Mouse (Mus musculus) midbrain, embryonic 13.5 days (tissue): ENCODE results near the gene Grsf1. TPM values are rescaled to one million over a fixed set of nuclear protein-coding genes. Genes with fewer than 3 reads are reported as not detected.

Source experiments
- ATAC-seq: fragments of 200-750 bp; cut with Nextera tagmentation; 2 replicates; pipeline ENCODE4 v1.8.0; 2017; ENCODE audit warnings: mild to moderate bottlenecking, moderate TSS enrichment, moderate library complexity
- H3K27ac ChIP-seq: fragments of 300-500 bp; sonication (generic); 2 replicates; pipeline ENCODE4 v1.5.1; 2015; ENCODE audit warnings: inconsistent platforms, mild to moderate bottlenecking, moderate library complexity
- H3K27me3 ChIP-seq: fragments of 300-500 bp; sonication (generic); 2 replicates; pipeline ENCODE4 v1.6.1; 2015; ENCODE audit warnings: mild to moderate bottlenecking, inconsistent platforms
- H3K36me3 ChIP-seq: fragments of 300-500 bp; sonication (generic); 2 replicates; pipeline ENCODE4 v1.6.1; 2015; ENCODE audit warnings: mild to moderate bottlenecking, inconsistent platforms
- H3K4me1 ChIP-seq: fragments of 300-500 bp; sonication (generic); replicated peaks from 2 replicates; pipeline ENCODE4 v1.6.1; 2015; ENCODE audit warnings: inconsistent platforms
- H3K4me2 ChIP-seq: fragments of 300-500 bp; sonication (generic); replicated peaks from 2 replicates; pipeline ENCODE4 v1.6.1; 2015; ENCODE audit warnings: moderate library complexity, mild to moderate bottlenecking, inconsistent platforms
- H3K4me3 ChIP-seq: fragments of 300-500 bp; sonication (generic); replicated peaks from 2 replicates; pipeline ENCODE4 v1.5.1; 2015; ENCODE audit warnings: mild to moderate bottlenecking, inconsistent platforms
- H3K9ac ChIP-seq: fragments of 300-500 bp; sonication (generic); replicated peaks from 2 replicates; pipeline ENCODE4 v1.6.1; 2015; ENCODE audit warnings: mild to moderate bottlenecking, inconsistent platforms
- H3K9me3 ChIP-seq: fragments of 300-500 bp; sonication (generic); 2 replicates; pipeline ENCODE4 v1.6.1; 2016; ENCODE audit warnings: mild to moderate bottlenecking, inconsistent platforms
- WGBS: fragments of 180-500 bp; shearing (Covaris S2); methylation state at CpG from one replicate; pipeline ENCODE4 v1.1.7; 2015; 5-methylcytosine and 5-hydroxymethylcytosine counted together
- polyA plus RNA-seq: library from polyadenylated mRNA; unstranded; fragments of >200 nt; fragmentation: Nextera tagmentation; extraction: Ambion mirVana; gene quantifications from 2 replicates; pipeline ENCODE4 v1.2.1, GENCODE M21; 2015

Grsf1 gene
- polyA plus RNA-seq, 1 experiment from 2014 or later: 85.2 TPM

DNA sequence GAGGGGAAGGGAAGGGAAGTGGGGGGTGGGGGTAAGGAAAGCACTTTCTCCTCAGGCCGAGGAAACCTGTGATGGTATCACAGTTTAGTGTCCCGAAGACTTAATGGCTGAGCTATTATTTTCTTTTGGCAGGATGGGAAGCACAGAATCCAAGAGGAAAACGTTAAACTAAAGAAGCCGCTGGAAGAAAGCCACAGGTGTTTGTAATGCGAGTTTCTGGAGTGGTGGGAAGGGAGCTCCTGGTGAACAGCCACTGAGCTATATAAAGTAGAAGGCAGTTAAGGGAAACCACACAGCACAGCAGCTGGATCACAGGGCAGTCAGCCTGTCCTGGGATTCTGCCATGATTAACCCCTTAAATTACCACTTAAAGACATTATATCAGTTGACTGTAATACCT is 30.6 kb downstream of the Grsf1 start:
- Histone ChIP-seq H3K27me3 (no peaks in the 10 kb centered on the region), H3K9ac (no peak overlapping the region), H3K4me3 (no peak overlapping the region), H3K9me3 (no peaks in the 10 kb centered on the region), H3K4me2 (no peak overlapping the region), H3K27ac (no peak overlapping the region), H3K36me3 (peaks cover 92% of the 10 kb centered on the region), H3K4me1 (no peaks in the 10 kb centered on the region)
- ATAC-seq: no peak
- 86% methylated on average over 5 of the region's 5 CpGs for WGBS

GRCm38 (mm10) chr5:88644901-88645300 is 31.1 kb downstream of the Grsf1 start:
- ATAC-seq: no peak
- H3K36me3 ChIP-seq: peaks cover 88% of the 10 kb centered on the region
- 97% methylated on average over 2 of the region's 2 CpGs for WGBS

DNA sequence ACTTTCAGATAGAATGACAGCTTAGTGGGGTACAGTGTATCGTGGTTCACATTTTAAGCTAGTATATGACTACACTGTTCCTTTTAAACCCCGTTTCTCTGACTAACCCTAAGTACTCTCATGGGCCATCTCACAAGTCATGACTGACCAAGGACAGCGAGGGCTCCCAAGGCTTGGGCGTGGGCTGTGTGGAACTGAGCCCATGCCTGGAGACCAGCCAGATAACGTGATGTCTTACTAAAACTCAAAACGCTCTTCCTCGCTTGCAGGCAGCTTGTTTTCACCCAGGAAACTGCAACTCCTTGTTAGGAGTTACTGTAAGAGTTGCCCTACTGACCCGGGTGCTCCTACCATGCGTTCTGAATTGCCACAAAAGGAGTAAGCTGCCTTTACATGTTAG is 32.5 kb downstream of the Grsf1 start:
- Histone ChIP-seq H3K4me1 (no peaks in the 10 kb centered on the region), H3K36me3 (peaks cover 87% of the 10 kb centered on the region), H3K9ac (no peak overlapping the region), H3K4me3 (no peak overlapping the region), H3K27ac (no peak overlapping the region), H3K9me3 (no peaks in the 10 kb centered on the region), H3K4me2 (no peak overlapping the region), H3K27me3 (no peaks in the 10 kb centered on the region)
- no peak for ATAC-seq
- 94% methylated on average over 9 of the region's 9 CpGs for WGBS

More at GRCm38 (mm10) chr5:88644901-88645300, 31.1 kb downstream of the Grsf1 start:
- H3K9ac ChIP-seq: no peak overlapping the region
- no peak overlapping the region for H3K27ac ChIP-seq
- no peak overlapping the region for H3K4me2 ChIP-seq
- no peaks in the 10 kb centered on the region for H3K27me3 ChIP-seq
- H3K4me1 ChIP-seq: no peaks in the 10 kb centered on the region
- H3K4me3 ChIP-seq: no peak overlapping the region
- H3K9me3 ChIP-seq: no peaks in the 10 kb centered on the region

GRCm38 (mm10) chr5:88642786-88643185 is 33.2 kb downstream of the Grsf1 start:
- Histone ChIP-seq H3K9ac (no peak overlapping the region), H3K4me1 (no peaks in the 10 kb centered on the region), H3K27me3 (no peaks in the 10 kb centered on the region), H3K36me3 (peaks cover 83% of the 10 kb centered on the region), H3K4me2 (no peak overlapping the region), H3K4me3 (no peak overlapping the region), H3K9me3 (no peaks in the 10 kb centered on the region), H3K27ac (no peak overlapping the region)
- ATAC-seq: no peak
- WGBS: 83% methylated on average over 9 of the region's 9 CpGs

DNA sequence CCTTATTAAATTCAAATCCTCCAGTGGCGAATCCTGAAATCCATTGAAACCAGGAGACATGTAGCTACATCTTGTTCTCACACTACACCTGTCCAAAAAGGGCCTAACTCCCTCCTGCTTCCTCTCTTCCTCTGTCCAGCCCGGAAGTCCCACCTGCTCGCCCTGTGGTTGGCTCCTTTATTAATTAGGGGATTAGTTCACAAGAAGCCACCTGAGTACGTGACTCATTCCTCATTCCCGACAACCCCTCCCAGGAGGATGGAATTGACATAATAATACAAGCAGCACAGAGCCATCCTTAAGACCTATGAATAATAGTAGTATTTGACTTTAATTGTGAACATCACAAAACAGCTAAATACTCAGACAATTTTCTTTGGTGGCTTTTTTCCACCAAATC is 41.9 kb downstream of the Grsf1 start:
- Histone ChIP-seq H3K9ac (no peak overlapping the region), H3K9me3 (no peaks in the 10 kb centered on the region), H3K36me3 (peaks cover 86% of the 10 kb centered on the region), H3K4me3 (no peak overlapping the region), H3K27ac (no peak overlapping the region), H3K4me1 (no peaks in the 10 kb centered on the region), H3K4me2 (no peak overlapping the region), H3K27me3 (no peaks in the 10 kb centered on the region)
- 82% methylated on average over 5 of the region's 5 CpGs for WGBS
- no peak for ATAC-seq

GRCm38 (mm10) chr5:88632463-88632862 is 43.5 kb downstream of the Grsf1 start:
- Histone ChIP-seq H3K4me3 (no peak overlapping the region), H3K9me3 (no peaks in the 10 kb centered on the region), H3K4me2 (no peak overlapping the region), H3K27ac (no peak overlapping the region), H3K27me3 (no peaks in the 10 kb centered on the region), H3K4me1 (no peaks in the 10 kb centered on the region), H3K9ac (no peak overlapping the region), H3K36me3 (peaks cover 91% of the 10 kb centered on the region)
- no peak for ATAC-seq
- 73% methylated on average over 9 of the region's 9 CpGs for whole genome bisulfite sequencing

DNA sequence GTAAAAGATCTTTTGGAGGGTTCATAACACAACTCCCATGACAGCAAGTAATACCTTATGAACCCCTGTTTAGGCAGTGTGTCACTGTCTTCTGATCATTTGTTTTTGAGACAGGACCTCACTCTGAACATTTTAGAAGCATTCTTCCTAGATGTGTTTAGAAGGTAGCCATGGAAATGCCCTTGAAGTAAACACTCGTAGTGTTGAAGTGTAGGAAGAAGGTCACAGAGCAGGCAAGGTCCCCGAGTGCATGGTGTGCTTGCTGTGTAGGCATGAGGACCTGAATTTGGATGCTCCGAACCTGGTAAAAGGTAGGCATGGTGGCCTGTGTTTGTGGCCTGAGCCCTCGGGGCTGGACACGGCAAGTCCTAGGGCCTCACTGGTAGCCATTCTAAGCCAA is 44.4 kb downstream of the Grsf1 start:
- Histone ChIP-seq H3K4me2 (no peak overlapping the region), H3K36me3 (peaks cover 88% of the 10 kb centered on the region), H3K9ac (no peak overlapping the region), H3K4me1 (no peaks in the 10 kb centered on the region), H3K27me3 (no peaks in the 10 kb centered on the region), H3K9me3 (no peaks in the 10 kb centered on the region), H3K27ac (no peak overlapping the region), H3K4me3 (no peak overlapping the region)
- 93% methylated on average over 5 of the region's 5 CpGs for WGBS
- ATAC-seq: no peak

GRCm38 (mm10) chr5:88630883-88631282 is 45.1 kb downstream of the Grsf1 start:
- Histone ChIP-seq H3K27me3 (no peaks in the 10 kb centered on the region), H3K36me3 (peaks cover 90% of the 10 kb centered on the region), H3K9me3 (no peaks in the 10 kb centered on the region), H3K9ac (no peak overlapping the region), H3K4me3 (no peak overlapping the region), H3K27ac (no peak overlapping the region), H3K4me2 (no peak overlapping the region), H3K4me1 (no peaks in the 10 kb centered on the region)
- 0 out of 2 replicates have a peak, but pooled peaks have one; percentile 20 for ATAC-seq
- 54% methylated on average over 3 of the region's 3 CpGs for WGBS

DNA sequence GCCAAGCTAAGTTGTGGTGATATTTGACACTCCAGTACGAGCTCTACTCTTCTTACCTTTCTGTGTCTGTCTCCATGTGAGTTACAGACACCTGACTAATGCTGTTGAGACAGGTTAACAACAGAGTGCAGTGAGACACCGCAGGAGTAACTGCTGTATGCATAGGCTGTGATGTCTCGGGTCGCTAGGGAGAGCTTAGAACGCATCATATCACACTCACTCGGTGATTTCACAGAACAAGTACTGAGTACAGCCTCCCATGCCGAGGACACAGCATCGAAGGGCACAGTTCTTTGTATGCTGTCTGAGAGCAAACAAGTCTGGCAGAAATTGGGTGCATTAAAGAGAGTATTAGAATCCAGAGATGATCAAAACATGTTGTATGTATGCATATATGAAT is 46.0 kb downstream of the Grsf1 start:
- no peak overlapping the region for H3K4me3 ChIP-seq
- H3K9ac ChIP-seq: no peak overlapping the region
- no peak overlapping the region for H3K4me2 ChIP-seq
- H3K9me3 ChIP-seq: no peaks in the 10 kb centered on the region
- 92% methylated on average over 8 of the region's 8 CpGs for whole genome bisulfite sequencing
- H3K4me1 ChIP-seq: no peaks in the 10 kb centered on the region
- no peaks in the 10 kb centered on the region for H3K27me3 ChIP-seq
- no peak overlapping the region for H3K27ac ChIP-seq
- H3K36me3 ChIP-seq: peaks cover 82% of the 10 kb centered on the region
- ATAC-seq: no peak

DNA sequence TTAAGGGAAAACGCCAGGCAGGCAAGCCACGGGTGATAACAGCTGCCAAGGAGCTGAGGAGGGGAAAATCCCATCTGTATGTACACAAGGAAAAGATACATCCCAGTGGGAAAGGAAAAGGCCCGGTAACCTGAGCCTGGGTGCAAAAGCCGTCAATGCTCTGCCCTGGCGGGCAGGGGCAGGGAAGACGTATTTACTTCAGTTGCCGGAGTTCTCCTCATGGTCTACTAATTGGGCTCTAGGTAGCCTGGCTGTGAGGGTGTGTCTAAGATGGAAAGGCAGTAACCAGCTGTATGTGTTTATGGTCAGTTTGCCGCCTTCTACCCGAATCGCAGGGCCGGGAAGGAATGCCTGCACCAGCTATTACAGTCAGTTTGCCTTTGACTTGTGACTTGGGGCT is 46.8 kb downstream of the Grsf1 start:
- Histone ChIP-seq H3K9me3 (no peaks in the 10 kb centered on the region), H3K27me3 (no peaks in the 10 kb centered on the region), H3K4me2 (no peak overlapping the region), H3K4me1 (no peaks in the 10 kb centered on the region), H3K4me3 (no peak overlapping the region), H3K9ac (no peak overlapping the region), H3K27ac (no peak overlapping the region), H3K36me3 (peaks cover 74% of the 10 kb centered on the region)
- ATAC-seq: no peak
- 93% methylated on average over 11 of the region's 11 CpGs for whole genome bisulfite sequencing

GRCm38 (mm10) chr5:88627545-88627944 is 48.4 kb downstream of the Grsf1 start:
- H3K4me1 ChIP-seq: no peaks in the 10 kb centered on the region
- H3K9ac ChIP-seq: no peak overlapping the region
- H3K27me3 ChIP-seq: no peaks in the 10 kb centered on the region
- peaks cover 61% of the 10 kb centered on the region for H3K36me3 ChIP-seq
- no peaks in the 10 kb centered on the region for H3K9me3 ChIP-seq
- 96% methylated on average over 4 of the region's 4 CpGs for WGBS
- ATAC-seq: no peak
- no peak overlapping the region for H3K27ac ChIP-seq
- no peak overlapping the region for H3K4me2 ChIP-seq
- H3K4me3 ChIP-seq: no peak overlapping the region

DNA sequence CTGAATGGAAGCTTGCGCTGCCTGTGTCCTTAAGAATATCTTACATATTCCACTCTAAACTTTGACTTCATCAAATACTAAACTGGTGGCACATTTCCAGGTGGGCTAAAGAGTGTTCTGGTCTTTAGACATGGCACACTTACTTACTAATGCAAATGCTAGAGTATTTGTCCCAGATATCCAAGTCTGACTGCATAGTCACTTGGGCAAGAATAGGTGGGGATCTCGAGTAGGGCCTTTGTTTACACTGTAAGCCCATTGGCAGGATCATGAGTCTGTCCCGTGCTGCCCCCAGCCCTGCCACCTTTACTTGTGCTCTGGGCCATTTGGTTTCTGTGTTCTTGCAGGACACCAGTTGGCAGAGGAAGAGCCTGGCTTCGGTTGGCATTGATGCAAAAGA is 59.0 kb downstream of the Grsf1 start:
- no peak overlapping the region for H3K4me3 ChIP-seq
- no peaks in the 10 kb centered on the region for H3K4me1 ChIP-seq
- no peak overlapping the region for H3K9ac ChIP-seq
- H3K36me3 ChIP-seq: peaks cover 79% of the 10 kb centered on the region
- 92% methylated on average over 4 of the region's 4 CpGs for WGBS
- no peaks in the 10 kb centered on the region for H3K9me3 ChIP-seq
- no peak overlapping the region for H3K4me2 ChIP-seq
- no peak overlapping the region for H3K27ac ChIP-seq
- no peak for ATAC-seq
- H3K27me3 ChIP-seq: no peaks in the 10 kb centered on the region

GRCm38 (mm10) chr5:88614129-88614528 is 61.8 kb downstream of the Grsf1 start:
- no peak for ATAC-seq
- H3K4me2 ChIP-seq: no peak overlapping the region

More at GRCm38 (mm10) chr5:88614129-88614528, 61.8 kb downstream of the Grsf1 start:
- Histone ChIP-seq H3K9me3 (no peaks in the 10 kb centered on the region), H3K36me3 (peaks cover 62% of the 10 kb centered on the region), H3K4me3 (no peak overlapping the region), H3K9ac (no peak overlapping the region), H3K4me1 (no peaks in the 10 kb centered on the region), H3K27me3 (no peaks in the 10 kb centered on the region), H3K27ac (no peak overlapping the region)
- WGBS: 97% methylated on average over 1 of the region's 1 CpGs
